Mouse (Mus musculus): ENCODE results near the gene Polr2m. TPM values are rescaled to one million over a fixed set of nuclear protein-coding genes. Genes with fewer than 3 reads are reported as not detected.
"Not testable (repeated sequence)": the region's sequence is repeated elsewhere in the genome, so short reads cannot be mapped to it uniquely, and the experiment has no call there.

Gene Polr2m
- total RNA-seq (2017) = 67.9 and 74.5 TPM in 2 replicates

DNA sequence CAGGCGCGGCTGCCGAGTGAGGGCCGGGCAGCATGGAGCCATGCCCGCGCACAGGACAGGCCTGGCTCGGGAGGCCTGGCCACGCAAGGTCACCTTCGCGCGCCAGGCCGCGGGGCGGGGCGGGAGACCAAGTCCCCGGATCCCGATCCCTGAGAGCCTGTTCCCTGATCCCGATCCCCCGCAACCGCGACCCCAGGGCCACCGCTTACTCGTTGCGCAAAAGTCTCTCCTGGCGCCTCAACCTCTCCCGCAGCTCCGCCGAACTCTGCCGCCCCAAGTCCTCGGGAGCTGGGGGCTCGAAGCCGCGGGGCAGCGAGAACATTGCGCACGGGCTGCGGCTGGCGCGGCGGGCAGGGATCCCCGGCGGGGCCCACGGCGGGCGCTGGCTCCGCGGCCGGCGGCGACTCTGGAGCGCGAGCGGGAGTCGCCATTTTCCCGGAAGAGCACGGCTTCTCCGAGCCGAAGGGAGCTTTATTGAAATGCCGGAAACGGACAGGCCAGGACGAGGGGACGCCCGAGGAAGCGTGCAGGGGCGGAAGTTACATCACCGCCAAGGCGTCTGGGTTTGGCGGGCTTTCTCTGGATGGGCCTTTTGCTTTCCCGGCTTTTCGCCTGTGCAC, at the start of gene Polr2m:
Gene Polr2m, minus strand, starts transcription at position 461 of the 620 bp plus-strand sequence.
- peak; percentile 94 for ATAC-seq (ENCODE audit: extremely low read depth, insufficient number of reproducible peaks, low FRiP score, poor library complexity, severe bottlenecking)

DNA sequence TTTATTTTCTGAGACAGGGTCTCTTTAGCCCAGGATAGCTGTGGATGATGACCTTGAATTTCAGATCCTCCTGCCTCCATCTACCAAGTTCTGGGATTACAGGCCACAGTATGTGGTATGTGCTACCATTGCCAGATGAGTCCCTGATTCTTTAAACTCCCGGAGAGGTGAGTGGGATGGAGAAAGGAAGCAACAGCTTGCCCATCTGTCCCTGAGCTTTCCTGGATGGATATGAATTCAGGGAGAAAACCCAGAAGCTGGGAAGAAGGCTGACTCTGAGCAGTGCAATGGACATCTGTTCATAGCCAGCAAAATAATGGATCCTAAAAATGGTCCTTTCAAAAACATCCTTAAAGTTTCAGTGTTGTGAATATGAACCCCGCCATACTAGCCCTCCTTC, 49.3 kb upstream of the Polr2m start:
- no peak for ATAC-seq (ENCODE audit: extremely low read depth, insufficient number of reproducible peaks, low FRiP score, poor library complexity, severe bottlenecking)

DNA sequence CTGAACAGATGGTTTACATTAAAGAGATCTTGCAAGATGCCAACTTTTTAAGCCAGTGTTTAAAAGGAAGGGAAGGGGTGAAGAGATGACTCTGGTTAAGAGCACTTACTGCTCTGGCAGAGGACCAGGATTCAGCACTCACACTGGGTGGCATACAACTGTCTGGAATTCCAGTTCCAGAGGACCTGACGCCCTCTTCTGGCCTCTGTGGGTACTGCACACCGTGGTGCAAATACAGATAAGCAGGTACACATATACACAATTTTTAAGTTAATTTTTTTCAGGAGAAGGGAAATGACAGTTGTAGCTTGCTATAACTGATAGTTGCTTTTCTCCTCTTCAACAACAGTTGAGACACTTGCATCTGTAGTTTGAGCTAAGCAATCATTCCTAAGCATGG, 44.2 kb upstream of the Polr2m start:
- ATAC-seq (ENCODE audit: extremely low read depth, insufficient number of reproducible peaks, low FRiP score, poor library complexity, severe bottlenecking) = no peak

- ATAC-seq (ENCODE audit: extremely low read depth, insufficient number of reproducible peaks, low FRiP score, poor library complexity, severe bottlenecking) = no peak
These were observed 41.7 kb upstream of the Polr2m start for GRCm38 (mm10) chr9:71527438-71527837.

DNA sequence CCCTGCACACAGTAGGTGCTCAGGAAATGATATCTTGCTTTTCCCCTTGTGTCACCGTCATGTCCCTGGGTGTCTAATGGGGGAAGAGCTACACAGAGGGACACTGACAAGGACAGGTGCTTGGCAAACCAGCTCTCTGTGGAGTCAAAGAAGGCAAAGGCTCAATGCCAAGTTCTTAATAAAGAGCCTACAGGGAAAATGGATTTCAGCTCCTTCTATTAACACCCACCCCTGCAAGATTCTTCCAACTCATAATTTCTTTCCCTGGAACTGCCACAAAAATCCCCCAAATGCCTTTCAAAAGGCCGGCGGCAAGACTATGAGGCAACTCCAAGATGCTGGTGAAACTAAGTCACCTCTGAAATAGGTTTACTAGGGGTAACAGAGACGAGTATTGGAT, 38.2 kb upstream of the Polr2m start:
- ATAC-seq (ENCODE audit: extremely low read depth, insufficient number of reproducible peaks, low FRiP score, poor library complexity, severe bottlenecking) = no peak

DNA sequence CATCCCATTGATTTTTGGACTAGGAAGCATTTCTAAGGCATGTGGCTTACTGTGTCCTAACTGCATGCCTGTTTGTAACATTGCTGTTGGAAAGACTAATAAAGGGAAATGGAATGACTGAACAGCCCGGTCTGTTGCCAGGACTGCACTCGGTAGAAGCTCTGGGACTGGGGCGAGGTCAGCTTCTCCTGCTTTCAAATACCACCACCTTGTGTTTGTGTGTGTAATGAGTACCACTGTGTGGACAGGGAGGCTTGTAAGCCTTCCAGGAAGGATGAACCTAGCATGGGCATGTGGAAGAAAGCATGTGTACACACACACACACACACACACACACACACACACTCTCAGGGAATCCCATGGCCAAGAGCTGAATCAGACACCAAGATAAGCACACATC, 34.1 kb upstream of the Polr2m start:
- no peak for ATAC-seq (ENCODE audit: extremely low read depth, insufficient number of reproducible peaks, low FRiP score, poor library complexity, severe bottlenecking)

DNA sequence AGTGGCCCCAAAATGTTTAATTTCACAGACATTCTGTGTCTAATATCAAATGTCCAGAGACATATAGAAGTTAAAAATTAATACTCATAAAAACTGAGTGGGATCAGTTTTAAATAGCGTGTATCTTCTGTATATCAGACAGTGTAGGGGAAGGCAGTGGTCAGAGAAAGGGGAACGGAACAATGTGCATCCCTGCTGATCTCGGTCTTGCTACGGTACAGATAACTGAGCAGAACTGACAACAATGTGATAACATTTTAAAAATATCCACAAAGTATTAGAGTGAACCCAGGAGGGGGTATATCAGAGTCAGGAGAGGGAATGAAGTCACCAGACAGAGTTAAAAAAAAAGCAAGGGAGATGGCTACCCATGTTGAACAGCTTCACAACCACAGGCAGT, 31.8 kb upstream of the Polr2m start:
- no peak for ATAC-seq (ENCODE audit: extremely low read depth, insufficient number of reproducible peaks, low FRiP score, poor library complexity, severe bottlenecking)

GRCm38 (mm10) chr9:71515862-71516261, 30.1 kb upstream of the Polr2m start:
- no peak for ATAC-seq (ENCODE audit: extremely low read depth, insufficient number of reproducible peaks, low FRiP score, poor library complexity, severe bottlenecking)

DNA sequence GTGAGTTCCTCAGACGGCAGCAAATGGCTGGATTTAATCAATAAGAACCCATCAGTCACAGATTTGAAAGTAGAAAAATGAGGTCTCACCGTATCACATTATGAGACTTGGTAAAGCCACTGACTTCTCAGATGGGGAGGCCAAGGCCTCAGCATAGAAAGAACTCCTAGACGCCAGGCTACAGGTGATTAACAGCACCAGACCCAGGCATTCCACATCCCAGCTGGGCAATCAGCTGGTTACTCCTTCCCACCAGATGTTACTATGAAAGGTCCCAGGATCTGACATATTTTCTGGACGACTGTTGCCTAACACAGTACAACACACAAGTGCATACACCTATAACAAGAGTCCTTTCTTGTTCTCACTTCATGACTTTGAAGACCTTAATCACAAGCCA, 27.8 kb upstream of the Polr2m start:
- no peak for ATAC-seq (ENCODE audit: extremely low read depth, insufficient number of reproducible peaks, low FRiP score, poor library complexity, severe bottlenecking)

GRCm38 (mm10) chr9:71512899-71513298, 27.2 kb upstream of the Polr2m start:
- ATAC-seq (ENCODE audit: extremely low read depth, insufficient number of reproducible peaks, low FRiP score, poor library complexity, severe bottlenecking) = no peak

- ATAC-seq (ENCODE audit: extremely low read depth, insufficient number of reproducible peaks, low FRiP score, poor library complexity, severe bottlenecking) = no peak
These were observed 12.9 kb upstream of the Polr2m start for GRCm38 (mm10) chr9:71498391-71499182.

DNA sequence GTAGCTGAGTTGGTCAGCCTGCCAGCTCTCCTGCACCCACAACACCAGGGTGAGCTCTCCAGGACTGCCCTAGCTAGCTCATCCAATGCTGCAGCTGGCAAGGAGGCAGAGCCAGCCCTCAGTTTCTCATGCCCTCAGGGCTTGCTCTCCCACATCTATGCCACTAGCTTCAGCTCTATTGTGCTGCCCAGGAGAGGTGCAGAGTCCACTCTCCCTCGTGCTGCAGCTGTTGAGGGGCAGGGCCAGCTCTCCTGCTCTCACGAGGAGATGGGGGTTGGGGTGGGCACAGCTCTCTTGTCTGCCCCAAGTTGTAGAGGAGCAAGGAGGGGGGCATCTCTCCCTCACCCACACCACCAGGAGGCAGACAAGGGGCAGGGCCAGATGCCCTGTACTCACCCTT, 10.9 kb upstream of the Polr2m start:
- no peak for ATAC-seq (ENCODE audit: extremely low read depth, insufficient number of reproducible peaks, low FRiP score, poor library complexity, severe bottlenecking)

- ATAC-seq (ENCODE audit: extremely low read depth, insufficient number of reproducible peaks, low FRiP score, poor library complexity, severe bottlenecking) = no peak
These were observed 8.0 kb upstream of the Polr2m start for GRCm38 (mm10) chr9:71493771-71494170.

GRCm38 (mm10) chr9:71492296-71493025, 6.7 kb upstream of the Polr2m start:
- ATAC-seq (ENCODE audit: extremely low read depth, insufficient number of reproducible peaks, low FRiP score, poor library complexity, severe bottlenecking) = no peak

DNA sequence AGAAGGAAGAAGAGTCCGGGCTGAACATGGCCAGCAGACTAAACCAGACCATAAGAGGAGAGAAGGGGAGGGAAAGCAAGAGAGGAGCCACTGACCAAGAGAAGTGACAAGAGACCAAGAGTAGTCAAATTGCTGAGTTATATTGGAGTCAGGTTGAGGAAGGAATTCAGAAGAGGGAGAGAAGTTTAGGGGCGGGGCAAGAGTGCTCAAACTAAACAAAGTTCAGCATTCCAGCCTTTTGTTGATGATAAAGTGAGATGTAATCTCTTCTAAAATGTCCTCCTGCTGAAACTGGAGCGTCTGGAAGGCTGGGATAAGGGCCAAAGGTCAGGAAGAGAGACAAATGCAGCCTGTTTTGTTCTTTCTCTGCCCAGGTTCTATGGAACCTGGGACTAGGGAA, 4.3 kb upstream of the Polr2m start:
- ATAC-seq (ENCODE audit: extremely low read depth, insufficient number of reproducible peaks, low FRiP score, poor library complexity, severe bottlenecking) = no peak

- ATAC-seq (ENCODE audit: extremely low read depth, insufficient number of reproducible peaks, low FRiP score, poor library complexity, severe bottlenecking) = no peak
These were observed 392 bp upstream of the Polr2m start for GRCm38 (mm10) chr9:71486127-71486526.

DNA sequence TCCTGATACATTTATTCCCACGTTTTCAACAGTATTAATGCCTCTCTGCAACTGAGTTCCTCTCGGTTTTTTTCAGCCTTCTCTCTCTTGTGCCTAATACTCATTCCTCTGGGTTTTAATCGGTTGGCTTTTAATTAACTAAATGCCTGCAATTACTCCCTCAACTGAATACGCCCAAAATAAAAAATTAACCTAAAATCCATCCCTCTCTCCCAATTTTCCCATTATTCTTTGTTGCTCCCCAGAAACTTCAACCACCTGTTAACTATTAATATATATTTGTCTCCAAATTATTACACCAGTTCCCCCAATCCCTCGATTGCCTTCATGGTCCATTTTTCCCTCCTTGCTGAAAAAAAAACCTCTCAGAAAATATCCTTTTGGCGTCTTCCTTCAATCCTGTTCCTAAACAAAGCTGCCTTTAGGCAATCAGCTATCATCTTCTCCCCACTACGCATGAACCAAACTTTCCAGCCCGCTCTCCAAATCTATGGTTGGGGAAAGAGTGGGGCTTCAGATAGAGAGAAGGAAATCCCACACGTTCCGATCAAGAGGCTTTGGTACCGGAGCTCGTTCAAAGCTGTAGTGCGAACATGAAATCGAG, 762 bp downstream of the Polr2m start:
- ATAC-seq (ENCODE audit: extremely low read depth, insufficient number of reproducible peaks, low FRiP score, poor library complexity, severe bottlenecking) = no peak

- ATAC-seq (ENCODE audit: extremely low read depth, insufficient number of reproducible peaks, low FRiP score, poor library complexity, severe bottlenecking) = not testable (repeated sequence)
These were observed 1.9 kb downstream of the Polr2m start for GRCm38 (mm10) chr9:71483872-71484271.

DNA sequence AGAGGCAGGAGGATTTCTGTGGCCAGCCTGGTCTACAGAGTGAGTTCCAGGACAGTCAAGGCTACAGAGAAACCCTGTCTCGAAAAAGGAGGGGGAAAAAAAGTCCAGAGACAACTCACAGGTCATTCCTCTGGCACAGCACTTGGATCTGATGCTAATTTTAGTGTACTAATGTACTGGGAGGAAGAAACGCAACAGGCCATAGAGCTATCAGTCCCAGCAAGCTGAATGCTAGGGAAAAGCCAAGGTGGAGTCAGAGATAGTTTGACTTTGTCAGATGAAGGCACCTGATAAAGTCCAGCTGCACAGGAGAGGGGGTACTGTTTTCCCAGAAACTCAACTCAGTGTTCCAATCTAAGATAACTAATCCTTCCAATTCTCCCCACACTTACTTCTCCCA, 5.4 kb downstream of the Polr2m start:
- no peak for ATAC-seq (ENCODE audit: extremely low read depth, insufficient number of reproducible peaks, low FRiP score, poor library complexity, severe bottlenecking)

GRCm38 (mm10) chr9:71479413-71479812, 6.3 kb downstream of the Polr2m start:
- ATAC-seq (ENCODE audit: extremely low read depth, insufficient number of reproducible peaks, low FRiP score, poor library complexity, severe bottlenecking) = no peak
